Mouse (Mus musculus): ENCODE results near the gene Bicd2.

DNA sequence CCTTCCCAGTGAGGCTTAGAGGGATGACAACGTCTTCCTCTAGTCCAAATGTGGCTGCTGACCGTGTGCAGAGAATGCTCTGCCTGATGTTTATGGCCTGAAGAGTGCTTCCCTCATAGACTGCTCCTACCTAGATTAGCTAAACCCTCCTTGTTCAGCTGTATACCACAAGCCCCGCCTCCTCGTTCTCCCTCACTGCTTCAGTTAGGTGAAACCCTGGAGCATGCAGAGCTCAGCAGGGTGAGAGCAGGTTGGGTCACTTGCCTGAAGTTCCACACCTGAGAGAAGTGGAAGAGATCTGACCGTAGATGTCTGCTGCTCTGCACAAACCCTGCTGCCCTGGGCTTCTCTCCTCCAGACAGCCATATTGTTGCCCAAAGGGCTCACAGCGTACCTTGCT, 33.3 kb downstream of the Bicd2 start:
- TF ChIP-seq POLR2A (IDR thresholded peaks at IDR 0.05; ENCODE audit: low read depth, low read length) (no peak), CTCF (IDR thresholded peaks at IDR 0.05; ENCODE audit: extremely low read depth, insufficient read depth, insufficient read length, insufficient replicate concordance) (no peak)
